Mouse (Mus musculus) forebrain, embryonic 11.5 days (tissue): ENCODE measurements around the gene Cdh26. TPM values are rescaled to one million over a fixed set of nuclear protein-coding genes. Genes with fewer than 3 reads are reported as not detected.
A peak's percentile ranks its signal among the peaks of the same experiment; 100 is the strongest.

Source experiments
- ATAC-seq: fragments of 200-750 bp; cut with Nextera tagmentation; replicated peaks from 2 replicates; pipeline ENCODE4 v1.8.0; 2017; ENCODE audit warnings: moderate TSS enrichment; ENCODE audit not compliant: low FRiP score
- DNase-seq: peaks from one replicate; pipeline ENCODE4 v3.0.0-alpha.2; 2017; ENCODE audit warnings: low spot score
- H3K27ac ChIP-seq: fragments of 300-500 bp; sonication (generic); 2 replicates; pipeline ENCODE4 v1.5.1; 2014; ENCODE audit warnings: low read depth, low read length
- H3K27me3 ChIP-seq: fragments of 300-500 bp; sonication (generic); 2 replicates; pipeline ENCODE4 v1.6.1; 2014; ENCODE audit warnings: mild to moderate bottlenecking, low read length, mixed read lengths; ENCODE audit not compliant: control insufficient read depth, insufficient read depth
- H3K36me3 ChIP-seq: fragments of 300-500 bp; sonication (generic); 2 replicates; pipeline ENCODE4 v1.6.1; 2014; ENCODE audit warnings: mild to moderate bottlenecking, low read length, moderate library complexity, mixed read lengths; ENCODE audit not compliant: control insufficient read depth, insufficient read depth
- H3K4me1 ChIP-seq: fragments of 300-500 bp; sonication (generic); replicated peaks from 2 replicates; pipeline ENCODE4 v1.6.1; 2014; ENCODE audit warnings: low read length, mixed read lengths; ENCODE audit not compliant: control insufficient read depth, insufficient read depth
- H3K4me2 ChIP-seq: fragments of 300-500 bp; sonication (generic); 2 replicates; pipeline ENCODE4 v1.6.1; 2014; ENCODE audit warnings: low read depth, mild to moderate bottlenecking, low read length, moderate library complexity, mixed read lengths; ENCODE audit not compliant: severe bottlenecking
- H3K4me3 ChIP-seq: fragments of 300-500 bp; sonication (generic); 2 replicates; pipeline ENCODE4 v1.5.1; 2014; ENCODE audit warnings: low read depth, low read length
- H3K9ac ChIP-seq: fragments of 300-500 bp; sonication (generic); 2 replicates; pipeline ENCODE4 v1.6.1; 2014; ENCODE audit warnings: low read length
- H3K9me3 ChIP-seq: fragments of 300-500 bp; sonication (generic); 2 replicates; pipeline ENCODE4 v1.6.1; 2016; ENCODE audit warnings: low read length, mixed read lengths; ENCODE audit not compliant: control insufficient read depth
- WGBS: fragments of 180-500 bp; shearing (Covaris S2); extraction: QIAGEN DNeasy Blood & Tissue Kit; methylation state at CpG from one replicate; pipeline ENCODE4 v1.1.7; 2014; 5-methylcytosine and 5-hydroxymethylcytosine counted together
- polyA plus RNA-seq: library from polyadenylated mRNA; unstranded; fragments of >200 nt; fragmentation: Nextera tagmentation; extraction: Ambion mirVana; gene quantifications from 2 replicates; pipeline ENCODE4 v1.2.1, GENCODE M21; 2014

Gene Cdh26
- polyA plus RNA-seq, 1 experiment from 2014 or later: not detected

GRCm38 (mm10) chr2:178415150-178415448 is 15.2 kb upstream of the Cdh26 start:
- Histone ChIP-seq H3K9me3 (no peaks in the 10 kb centered on the region), H3K9ac (no peak overlapping the region), H3K27me3 (peaks cover 14% of the 10 kb centered on the region), H3K36me3 (no peaks in the 10 kb centered on the region), H3K27ac (no peak overlapping the region), H3K4me1 (peaks cover 5% of the 10 kb centered on the region; the same call in 1 of the 2 replicates), H3K4me2 (peak overlapping the region; percentile 84), H3K4me3 (peak overlapping the region; percentile 71)
- WGBS: 46% methylated on average over 3 of the region's 3 CpGs
- ATAC-seq: peak; percentile 1; the same call in 1 of the 2 replicates
- DNase-seq: no peak

DNA sequence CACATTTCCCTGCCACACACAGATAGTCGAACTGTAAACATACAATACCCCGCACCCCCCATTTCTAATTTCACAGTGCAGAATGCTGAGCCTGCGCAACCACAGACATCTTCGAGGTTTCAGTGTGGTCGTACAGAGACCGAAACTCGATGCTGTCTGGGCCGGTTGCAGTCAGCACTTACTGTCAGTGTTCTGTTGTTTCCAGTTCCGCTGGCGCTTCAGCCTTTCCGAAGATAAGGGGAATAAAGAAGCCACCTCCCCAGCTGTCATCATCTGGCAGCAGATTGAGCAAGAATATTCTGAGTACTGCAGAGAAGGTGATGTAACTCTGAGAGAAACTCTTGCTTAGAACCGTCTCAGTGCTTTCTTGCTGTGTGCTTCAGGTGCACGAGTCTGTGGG is 13.9 kb upstream of the Cdh26 start:
- no peak overlapping the region for H3K4me3 ChIP-seq

DNA sequence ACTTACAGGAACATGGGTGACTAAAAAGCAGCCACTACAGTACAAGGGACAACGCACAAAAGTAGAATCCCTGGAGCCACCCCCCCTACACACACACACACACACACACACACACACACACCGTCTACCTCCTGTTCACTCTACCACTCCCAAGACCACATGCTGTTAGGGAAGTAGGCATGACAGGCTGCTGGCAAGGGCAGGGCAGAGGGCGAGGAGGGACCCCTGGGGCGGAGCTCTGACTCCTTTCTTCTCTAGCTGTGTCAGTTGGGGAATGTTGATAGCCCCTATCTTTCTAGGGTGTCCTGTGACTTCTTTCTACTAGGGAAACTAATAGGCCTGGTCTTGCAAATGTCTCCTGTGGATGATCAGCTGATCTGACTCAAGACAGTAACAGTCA is 13.4 kb upstream of the Cdh26 start:
- WGBS: 73% methylated on average over 4 of the region's 4 CpGs
- no peak overlapping the region for H3K27ac ChIP-seq
- DNase-seq (no peak), ATAC-seq (no peak)
- H3K4me2 ChIP-seq: no peak overlapping the region
- peaks cover 14% of the 10 kb centered on the region for H3K27me3 ChIP-seq
- no peak overlapping the region for H3K4me3 ChIP-seq
- no peak overlapping the region for H3K9ac ChIP-seq
- H3K4me1 ChIP-seq: peaks cover 5% of the 10 kb centered on the region; the same call in 1 of the 2 replicates
- H3K9me3 ChIP-seq: no peaks in the 10 kb centered on the region
- no peaks in the 10 kb centered on the region for H3K36me3 ChIP-seq

More for the DNA sequence above, 13.9 kb upstream of the Cdh26 start:
- Histone ChIP-seq H3K4me1 (peaks cover 5% of the 10 kb centered on the region; the same call in 1 of the 2 replicates), H3K4me2 (no peak overlapping the region), H3K27me3 (peaks cover 14% of the 10 kb centered on the region), H3K27ac (no peak overlapping the region), H3K9me3 (no peaks in the 10 kb centered on the region), H3K36me3 (no peaks in the 10 kb centered on the region), H3K9ac (no peak overlapping the region)
- ATAC-seq: no peak
- no peak for DNase-seq
- 78% methylated on average over 13 of the region's 13 CpGs for WGBS

GRCm38 (mm10) chr2:178420576-178420975 is 9.8 kb upstream of the Cdh26 start:
- no peak overlapping the region for H3K27ac ChIP-seq
- no peaks in the 10 kb centered on the region for H3K9me3 ChIP-seq
- no peak overlapping the region for H3K9ac ChIP-seq
- WGBS: 87% methylated on average over 9 of the region's 9 CpGs
- no peaks in the 10 kb centered on the region for H3K4me1 ChIP-seq
- H3K36me3 ChIP-seq: no peaks in the 10 kb centered on the region
- DNase-seq (no peak), ATAC-seq (no peak)
- no peak overlapping the region for H3K4me3 ChIP-seq
- no peaks in the 10 kb centered on the region for H3K27me3 ChIP-seq
- H3K4me2 ChIP-seq: no peak overlapping the region

- no peak for DNase-seq
- H3K9me3 ChIP-seq: no peaks in the 10 kb centered on the region
- H3K36me3 ChIP-seq: no peaks in the 10 kb centered on the region
- no peak overlapping the region for H3K27ac ChIP-seq
- no peaks in the 10 kb centered on the region for H3K27me3 ChIP-seq
- H3K4me2 ChIP-seq: no peak overlapping the region
- no peak overlapping the region for H3K9ac ChIP-seq
- no peak overlapping the region for H3K4me3 ChIP-seq
- H3K4me1 ChIP-seq: no peaks in the 10 kb centered on the region
- ATAC-seq: no peak
- WGBS: 61% methylated on average over 6 of the region's 6 CpGs
Observed at GRCm38 (mm10) chr2:178421603-178422002, 8.7 kb upstream of the Cdh26 start.

DNA sequence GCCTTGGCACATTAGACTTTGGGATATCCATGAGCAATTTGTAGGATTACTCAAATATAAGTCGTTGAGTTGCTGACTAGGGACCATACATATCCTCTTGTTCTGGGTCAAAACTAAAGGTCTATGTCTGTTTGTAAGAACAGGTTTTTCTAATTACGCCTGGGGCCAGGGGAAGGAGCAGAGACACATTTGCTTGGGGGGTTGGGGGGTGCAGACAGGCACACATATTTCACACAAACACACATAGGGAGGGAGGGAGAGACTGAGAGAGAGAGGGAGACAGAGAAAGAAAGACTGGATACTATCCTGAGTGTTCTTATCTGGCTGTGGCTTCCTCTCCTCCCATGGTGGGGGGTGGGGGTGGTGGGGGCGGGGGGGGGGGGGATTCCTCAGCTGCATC is 8.1 kb upstream of the Cdh26 start:
- H3K9me3 ChIP-seq: no peaks in the 10 kb centered on the region
- H3K4me3 ChIP-seq: no peak overlapping the region
- H3K27me3 ChIP-seq: no peaks in the 10 kb centered on the region
- H3K27ac ChIP-seq: no peak overlapping the region
- DNase-seq (no peak), ATAC-seq (no peak)
- no peak overlapping the region for H3K9ac ChIP-seq
- no peaks in the 10 kb centered on the region for H3K36me3 ChIP-seq
- 74% methylated on average over 2 of the region's 3 CpGs for WGBS
- H3K4me2 ChIP-seq: no peak overlapping the region
- no peaks in the 10 kb centered on the region for H3K4me1 ChIP-seq

GRCm38 (mm10) chr2:178423223-178423622 is 7.1 kb upstream of the Cdh26 start:
- no peaks in the 10 kb centered on the region for H3K36me3 ChIP-seq
- no peaks in the 10 kb centered on the region for H3K27me3 ChIP-seq
- DNase-seq (no peak), ATAC-seq (no peak)
- no peak overlapping the region for H3K9ac ChIP-seq
- H3K27ac ChIP-seq: no peak overlapping the region
- no peak overlapping the region for H3K4me2 ChIP-seq
- WGBS: 80% methylated on average over 5 of the region's 5 CpGs
- H3K9me3 ChIP-seq: no peaks in the 10 kb centered on the region
- H3K4me1 ChIP-seq: no peaks in the 10 kb centered on the region
- H3K4me3 ChIP-seq: no peak overlapping the region

DNA sequence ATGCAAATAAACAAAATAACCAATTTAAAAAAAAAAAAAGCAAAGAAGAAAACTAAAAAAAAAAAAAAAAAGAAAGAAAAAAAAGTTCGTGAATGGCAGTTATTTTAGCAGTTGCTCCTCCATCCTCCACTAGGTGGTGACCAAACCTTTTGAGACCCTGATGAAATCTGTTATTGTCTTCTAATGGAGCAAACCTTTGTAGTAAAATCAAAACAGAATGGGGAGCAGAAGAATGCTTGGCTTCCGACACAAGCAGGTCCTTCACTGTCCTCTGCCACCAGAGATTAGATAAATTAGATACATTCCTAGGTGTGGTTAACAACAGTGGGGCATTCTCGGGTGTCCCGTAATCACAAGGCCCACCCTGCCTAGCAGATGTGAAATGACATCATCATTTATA is 4.1 kb upstream of the Cdh26 start:
- no peak for ATAC-seq
- H3K9me3 ChIP-seq: no peaks in the 10 kb centered on the region
- no peak overlapping the region for H3K27ac ChIP-seq
- no peaks in the 10 kb centered on the region for H3K4me1 ChIP-seq
- no peak overlapping the region for H3K9ac ChIP-seq
- H3K36me3 ChIP-seq: no peaks in the 10 kb centered on the region
- H3K27me3 ChIP-seq: no peaks in the 10 kb centered on the region
- 57% methylated on average over 4 of the region's 4 CpGs for WGBS
- H3K4me2 ChIP-seq: no peak overlapping the region
- no peak for DNase-seq
- no peak overlapping the region for H3K4me3 ChIP-seq

DNA sequence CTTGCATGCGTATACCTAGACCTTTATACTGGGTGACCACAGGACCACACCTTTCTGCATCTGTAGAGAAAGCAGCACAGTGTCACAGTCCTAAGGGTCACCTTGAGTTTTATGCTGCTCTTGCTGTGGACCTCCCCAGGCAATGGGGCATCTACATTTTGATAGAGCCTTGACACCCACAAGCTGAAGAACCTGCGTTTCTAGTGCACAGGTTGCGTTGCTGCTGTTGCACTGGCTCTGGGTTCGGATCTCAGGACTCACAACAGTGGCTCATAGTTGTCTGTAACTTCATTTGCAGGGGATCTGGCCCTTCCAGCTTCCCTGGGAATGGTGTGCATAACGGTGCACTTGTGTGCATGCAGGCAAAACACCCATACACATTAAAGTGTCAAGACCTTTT is 3.1 kb upstream of the Cdh26 start:
- no peak for ATAC-seq
- 87% methylated on average over 5 of the region's 5 CpGs for WGBS
- no peak for DNase-seq

More for the DNA sequence above, 3.1 kb upstream of the Cdh26 start:
- Histone ChIP-seq H3K4me2 (no peak overlapping the region), H3K36me3 (no peaks in the 10 kb centered on the region), H3K9me3 (no peaks in the 10 kb centered on the region), H3K4me3 (no peak overlapping the region), H3K27me3 (no peaks in the 10 kb centered on the region), H3K4me1 (no peaks in the 10 kb centered on the region), H3K27ac (no peak overlapping the region), H3K9ac (no peak overlapping the region)
